Mouse (Mus musculus): ENCODE results near the gene Cks1brt.

DNA sequence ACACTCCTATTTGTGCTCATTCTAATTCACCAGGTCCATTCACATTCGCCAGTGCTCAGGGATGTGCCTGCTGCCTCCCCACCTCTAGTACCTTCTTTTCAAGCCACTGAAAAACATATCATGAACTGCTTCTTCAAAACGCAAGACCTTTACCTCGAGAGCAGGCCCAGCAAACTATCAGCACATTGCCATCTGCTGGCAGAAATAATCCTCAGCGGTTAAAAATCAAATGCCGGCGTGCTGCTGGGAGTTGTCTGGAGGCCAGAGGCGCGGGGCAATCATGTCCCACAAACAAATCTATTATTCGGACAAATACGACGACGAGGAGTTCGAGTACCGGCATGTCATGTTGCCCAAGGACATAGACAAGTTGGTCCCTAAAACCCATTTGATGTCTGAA, 19.6 kb downstream of the Cks1brt start:
- TF ChIP-seq CTCF (IDR thresholded peaks at IDR 0.05; ENCODE audit: control insufficient read depth, insufficient read depth, insufficient replicate concordance, low read depth, low read length) (no peak), POLR2A (IDR thresholded peaks at IDR 0.05; ENCODE audit: control insufficient read depth, low read depth, low read length) (no peak)
